Mouse (Mus musculus): ENCODE data around the gene Ell.
"Not testable (repeated sequence)": the region's sequence is repeated elsewhere in the genome, so short reads cannot be mapped to it uniquely, and the experiment has no call there.

Gene Ell

DNA sequence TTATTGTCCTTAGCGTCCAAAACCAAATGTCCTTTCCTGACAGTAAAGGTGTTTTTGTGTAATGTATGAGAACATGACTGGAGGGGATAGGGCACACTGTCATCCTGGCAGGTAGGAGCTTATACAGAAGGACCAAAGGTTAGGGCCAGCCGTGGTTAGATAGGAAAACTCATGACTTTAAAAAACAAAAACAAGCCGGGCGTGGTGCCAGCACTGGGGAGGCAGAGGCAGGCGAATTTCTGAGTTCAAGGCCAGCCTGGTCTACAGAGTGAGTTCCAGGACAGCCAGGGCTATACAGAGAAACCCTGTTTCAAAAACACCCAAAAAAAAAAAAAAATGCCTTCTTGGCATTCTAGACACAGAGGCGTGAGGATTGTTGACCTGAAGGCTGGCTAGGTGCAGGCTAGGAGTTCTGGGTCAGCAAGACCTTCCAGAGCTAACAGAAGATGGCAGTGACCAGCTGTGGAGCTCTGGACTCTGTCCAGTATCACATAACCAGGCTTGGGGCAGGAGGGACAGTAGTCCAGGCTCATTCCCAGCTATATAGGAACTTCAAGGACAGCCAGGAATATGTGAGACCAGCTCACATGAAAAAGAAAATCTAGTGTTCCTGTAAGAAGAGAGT is 24.6 kb downstream of the Ell start:
- DNase-seq (ENCODE audit: low read depth): no peak

DNA sequence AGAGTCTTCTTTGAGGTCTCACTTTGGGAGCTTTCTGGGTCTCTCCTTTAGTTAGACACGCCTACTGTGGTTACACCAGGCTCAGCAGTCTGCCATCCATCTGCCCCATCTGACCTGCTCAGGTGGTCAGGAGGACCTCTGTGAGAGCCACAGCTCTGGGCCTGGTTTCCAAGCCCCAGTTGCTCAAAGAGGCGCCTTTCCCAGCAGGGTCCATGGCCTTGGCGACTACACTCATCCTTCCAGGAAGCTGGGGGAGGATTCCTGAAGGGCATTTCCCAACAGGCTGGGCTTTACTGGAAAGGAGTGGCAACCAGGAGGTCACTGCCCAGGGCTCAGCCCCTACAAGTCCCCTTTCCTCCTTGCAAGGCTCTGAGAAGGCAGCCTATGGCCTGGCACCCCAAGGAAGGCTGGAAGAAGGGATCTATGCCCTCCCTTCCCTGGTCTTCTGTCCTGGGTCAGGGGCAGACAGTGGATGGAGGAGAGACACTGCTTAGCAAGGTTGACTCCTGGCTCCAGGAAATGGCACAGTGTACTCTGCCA is 25.5 kb downstream of the Ell start:
- no peak for DNase-seq (ENCODE audit: low read depth)

DNA sequence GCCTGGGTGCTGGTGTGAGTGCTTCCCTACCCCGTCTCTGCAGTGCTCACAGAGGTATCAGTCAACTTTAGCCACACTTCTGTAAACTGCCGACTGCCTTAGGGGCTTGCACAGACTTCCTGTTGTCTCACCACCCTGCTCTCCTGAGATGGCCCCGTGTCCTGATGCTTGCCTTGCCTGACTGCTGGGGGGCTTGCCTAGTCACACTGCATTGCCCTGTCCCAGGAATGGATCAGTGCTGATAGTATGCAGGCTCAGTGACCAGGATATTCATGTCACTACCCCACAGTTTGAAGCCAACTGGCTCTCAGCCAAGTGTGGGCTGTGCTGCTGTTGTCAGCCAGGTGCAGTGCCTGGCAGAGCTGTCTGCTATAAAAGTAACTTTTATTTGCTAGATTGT is 26.3 kb downstream of the Ell start:
- no peak for DNase-seq (ENCODE audit: low read depth)

DNA sequence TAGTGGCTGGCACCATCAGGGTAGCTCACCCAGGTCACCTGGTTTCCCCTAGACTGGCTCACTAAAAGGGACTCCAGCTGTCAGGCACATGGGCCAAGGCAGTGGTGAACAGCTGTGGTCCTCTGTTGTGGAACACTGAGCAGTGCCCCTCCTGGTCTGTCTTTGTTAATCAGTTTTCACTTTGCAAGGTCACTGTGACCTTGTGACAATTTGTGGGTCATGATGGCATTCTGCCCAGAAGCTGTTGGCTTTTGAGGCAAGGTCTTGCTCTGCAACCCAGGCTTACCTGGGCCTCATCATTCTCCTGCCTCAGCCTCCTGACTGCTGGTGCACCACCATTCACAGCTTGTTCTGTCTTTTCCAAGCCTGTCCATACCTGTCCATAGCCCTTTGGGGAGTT is 31.1 kb downstream of the Ell start:
- no peak for DNase-seq (ENCODE audit: low read depth)

DNA sequence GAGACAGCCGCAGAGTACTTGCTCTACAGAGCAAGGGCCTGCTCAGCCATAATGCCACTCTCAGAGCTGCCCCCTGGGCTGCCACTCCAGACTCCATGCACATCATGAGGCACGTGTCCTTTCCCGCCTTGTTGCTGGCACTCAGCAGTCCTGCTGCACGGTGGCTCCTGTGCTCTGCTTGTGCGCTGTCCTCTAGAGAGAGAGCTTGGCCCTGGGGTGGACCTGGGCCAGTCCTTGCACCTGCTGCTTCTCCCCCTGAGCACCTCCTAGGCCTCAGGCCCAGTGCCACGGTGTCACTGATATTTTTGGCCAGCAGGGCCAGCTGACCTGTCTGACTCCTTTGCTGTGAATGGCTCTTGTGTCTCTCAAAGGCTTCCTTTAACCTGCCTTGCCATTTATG is 31.7 kb downstream of the Ell start:
- no peak for DNase-seq (ENCODE audit: low read depth)

DNA sequence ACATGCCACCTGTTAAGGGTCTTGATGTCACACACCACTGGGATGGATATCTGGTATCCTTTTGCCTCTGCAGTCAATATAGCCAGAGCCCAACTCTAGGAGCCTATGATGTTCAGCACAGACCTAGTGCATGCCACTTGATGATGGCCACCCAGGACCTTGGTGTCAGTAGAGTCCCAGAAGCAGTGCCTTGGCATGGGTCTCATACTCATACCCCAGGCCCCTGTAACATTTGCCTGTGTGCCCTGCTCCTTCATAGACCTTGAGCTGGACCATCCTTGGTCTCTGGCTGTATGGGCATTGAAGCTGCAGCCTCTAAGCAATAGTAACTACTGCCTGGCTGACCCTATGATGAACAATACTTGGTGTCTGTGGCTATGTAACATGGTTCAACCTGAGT is 35.0 kb downstream of the Ell start:
- DNase-seq (ENCODE audit: low read depth): no peak

DNA sequence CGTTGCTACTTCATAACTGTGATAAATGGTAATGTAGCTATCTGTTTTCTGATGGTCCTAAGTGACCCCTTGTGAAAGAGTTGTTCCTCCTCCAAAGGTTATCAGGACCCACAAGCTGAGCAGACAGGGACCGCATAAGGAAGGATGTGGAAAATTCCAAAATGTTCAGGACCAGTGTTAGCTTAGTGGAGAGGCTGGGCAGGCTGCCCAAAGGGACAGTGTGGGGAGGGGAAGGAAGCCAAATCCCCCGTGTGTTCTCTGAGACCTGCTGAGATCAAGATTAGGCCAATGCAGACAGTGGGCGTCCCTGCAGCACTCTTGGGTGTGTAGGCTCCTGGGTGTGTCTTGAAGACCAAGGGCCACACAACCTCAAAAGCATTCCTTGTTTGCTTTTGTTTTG is 35.7 kb downstream of the Ell start:
- DNase-seq (ENCODE audit: low read depth): no peak

DNA sequence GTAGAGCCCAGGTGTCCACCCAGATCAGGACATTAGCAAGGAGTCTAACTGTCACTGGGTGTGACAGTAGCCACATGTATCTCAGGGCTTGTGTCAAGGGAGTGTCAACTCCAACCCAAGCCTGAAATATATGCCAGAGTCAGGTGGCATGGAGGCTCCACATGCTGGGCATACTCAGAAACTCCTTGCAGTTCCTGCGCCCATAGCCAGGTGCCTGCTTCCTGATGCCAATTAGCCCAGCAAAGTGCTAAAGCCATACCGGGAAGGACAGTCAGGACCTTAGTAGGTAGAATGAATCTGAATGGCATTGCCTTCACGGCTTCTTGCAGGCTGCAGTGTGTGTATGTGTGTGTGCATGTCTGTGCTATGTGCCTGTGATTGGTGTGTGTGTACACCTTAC is 38.0 kb downstream of the Ell start:
- no peak for DNase-seq (ENCODE audit: low read depth)

DNA sequence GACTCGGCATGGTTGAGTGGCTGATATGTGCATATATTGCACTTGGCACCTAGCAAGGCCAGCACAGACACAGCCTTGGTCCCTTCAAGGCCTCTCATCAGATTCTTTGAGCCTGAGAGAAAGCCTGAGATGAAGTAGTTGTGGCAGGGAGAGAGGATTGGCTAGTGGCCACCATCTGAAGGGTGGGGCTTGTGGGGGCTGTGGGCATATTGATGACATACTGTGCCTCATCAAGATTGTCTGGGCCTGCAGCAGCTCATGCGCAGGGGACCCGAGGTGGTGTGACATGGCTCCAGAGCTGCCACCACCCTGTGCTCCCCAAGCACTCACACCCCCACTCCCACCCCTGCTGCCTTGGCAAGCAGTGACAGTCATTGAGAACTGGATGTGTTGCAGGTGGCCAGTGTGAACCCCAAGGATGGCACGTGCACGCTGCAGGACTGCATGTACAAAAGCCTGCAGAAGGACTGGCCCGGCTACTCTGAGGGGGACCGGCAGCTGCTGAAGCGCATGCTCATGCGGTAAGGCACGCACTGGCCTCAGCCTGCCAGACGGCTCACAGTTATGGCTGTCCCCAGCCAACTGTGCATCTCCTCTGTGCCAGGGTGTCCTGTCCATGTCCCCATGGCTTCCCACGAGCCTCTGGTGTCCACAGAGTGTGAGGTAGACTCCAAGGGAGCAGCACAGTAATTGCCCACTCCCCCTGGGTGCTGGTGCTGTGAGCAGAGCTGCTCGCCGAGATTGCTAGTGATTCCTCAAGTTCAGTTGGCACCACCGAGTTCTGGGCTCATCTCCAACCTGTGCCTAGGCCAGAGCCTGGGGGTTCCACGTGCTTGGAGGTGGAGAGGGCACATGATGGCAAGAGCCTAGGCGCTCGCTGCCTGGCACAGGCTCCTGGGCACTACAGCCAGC is 44.5 kb downstream of the Ell start:
- DNase-seq (ENCODE audit: low read depth): no peak

DNA sequence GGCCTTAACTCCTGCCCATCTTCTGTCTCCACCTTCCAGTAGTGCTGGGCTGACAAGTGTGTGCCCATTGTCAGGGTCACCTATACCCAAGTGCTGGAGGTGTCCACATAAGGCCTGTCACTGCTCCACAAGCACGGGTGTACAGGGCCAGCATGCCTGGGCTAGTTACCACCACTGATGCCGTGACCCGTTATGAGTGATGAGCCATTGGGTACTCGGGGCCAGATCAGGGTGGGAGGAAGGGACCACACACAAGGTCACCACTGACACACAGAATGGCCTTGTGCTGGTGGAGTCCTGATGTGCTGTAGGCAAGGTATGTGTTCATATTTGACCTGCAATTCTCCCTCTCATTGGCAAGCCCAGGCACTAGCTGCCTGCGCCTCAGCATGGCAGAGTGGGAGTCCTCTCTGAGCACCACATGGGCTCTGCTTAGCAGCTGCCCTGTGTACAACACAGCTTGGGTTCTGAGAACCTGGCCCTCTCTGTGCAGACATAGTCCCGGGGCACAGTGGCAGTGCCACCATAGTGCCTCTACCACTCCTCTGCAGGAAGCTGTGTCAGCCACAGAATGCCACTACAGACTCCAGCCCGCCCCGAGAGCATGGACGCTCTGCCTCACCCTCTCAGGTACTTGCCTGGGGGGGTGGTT is 45.5 kb downstream of the Ell start:
- DNase-seq (ENCODE audit: low read depth): no peak

DNA sequence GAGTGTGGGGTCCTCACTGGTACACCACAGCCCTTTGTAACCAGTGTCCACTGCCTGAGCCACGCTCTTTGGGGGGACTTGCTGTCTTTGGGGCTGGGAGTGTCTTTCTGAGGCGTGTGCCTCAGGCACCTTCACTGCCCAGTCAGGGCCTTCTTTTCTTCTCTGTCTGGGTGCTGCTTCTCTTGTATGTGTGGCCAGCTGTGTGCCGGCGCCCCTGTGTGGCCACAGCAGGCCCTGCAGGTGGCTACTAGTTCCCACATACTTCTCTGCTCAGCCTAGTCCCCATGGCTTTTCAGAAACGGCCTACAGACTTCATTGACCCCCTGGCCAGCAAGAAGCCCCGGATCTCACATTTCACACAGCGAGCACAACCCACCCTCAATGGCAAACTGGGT is 46.0 kb downstream of the Ell start:
- DNase-seq (ENCODE audit: low read depth): no peak

DNA sequence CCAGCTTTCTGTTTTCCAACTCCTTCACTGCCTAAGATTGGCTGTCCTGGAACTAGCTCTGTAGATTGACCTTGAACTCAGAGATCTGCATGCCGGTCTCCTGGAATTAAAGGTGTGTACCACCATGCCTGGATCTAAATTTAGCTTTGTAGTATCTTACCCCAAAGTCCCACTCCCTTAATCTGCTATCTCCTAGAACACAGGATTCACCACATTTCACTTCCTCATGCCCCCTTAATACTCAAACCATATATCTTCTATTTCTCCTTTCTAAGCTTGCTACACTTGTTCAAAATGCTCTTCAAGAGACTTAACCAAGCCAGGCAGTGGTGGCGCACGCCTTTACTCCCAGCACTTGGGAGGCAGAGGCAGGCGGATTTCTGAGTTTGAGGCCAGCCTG is 48.7 kb downstream of the Ell start:
- not testable (repeated sequence) for DNase-seq (ENCODE audit: low read depth)

DNA sequence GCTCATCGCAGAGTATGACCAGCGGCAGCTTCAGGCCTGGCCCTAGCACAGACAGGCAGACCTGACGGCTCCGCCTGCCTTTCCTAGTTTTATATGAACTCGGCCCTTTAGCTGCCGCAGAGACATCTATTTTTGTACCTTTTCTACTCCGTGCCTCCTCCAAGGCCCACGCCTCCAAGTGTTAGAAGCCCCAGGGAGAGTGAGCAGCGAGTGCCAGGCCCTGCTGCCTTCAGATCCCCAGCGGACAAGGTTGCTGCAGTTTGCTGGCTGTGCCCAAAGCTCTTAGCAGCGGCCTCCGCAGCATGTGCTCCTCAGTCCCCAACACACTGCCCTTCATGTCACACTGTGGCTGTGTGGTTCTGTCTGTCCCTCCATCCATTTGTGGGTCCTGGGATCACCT is 52.3 kb downstream of the Ell start:
- no peak for DNase-seq (ENCODE audit: low read depth)

DNA sequence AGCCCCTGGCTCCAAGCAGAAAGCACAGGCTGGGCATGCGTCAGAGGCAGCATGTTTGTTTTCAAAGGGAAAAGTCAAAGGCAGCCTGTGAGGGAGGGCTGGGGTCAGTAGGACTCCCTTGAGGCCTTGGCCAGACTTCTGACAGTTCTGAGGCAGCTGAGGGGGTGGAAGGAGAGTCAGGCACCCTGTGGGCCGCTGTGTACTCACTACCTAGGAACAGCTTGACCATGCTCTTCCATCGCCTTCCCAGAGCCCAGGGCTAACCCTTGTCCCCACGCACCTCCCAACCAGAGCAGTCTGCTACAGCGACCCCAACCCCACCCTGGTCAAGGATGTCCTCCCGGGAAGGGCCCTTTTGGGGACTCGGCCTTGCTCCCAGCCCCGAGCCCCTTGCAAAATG is 53.9 kb downstream of the Ell start:
- DNase-seq (ENCODE audit: low read depth): no peak

DNA sequence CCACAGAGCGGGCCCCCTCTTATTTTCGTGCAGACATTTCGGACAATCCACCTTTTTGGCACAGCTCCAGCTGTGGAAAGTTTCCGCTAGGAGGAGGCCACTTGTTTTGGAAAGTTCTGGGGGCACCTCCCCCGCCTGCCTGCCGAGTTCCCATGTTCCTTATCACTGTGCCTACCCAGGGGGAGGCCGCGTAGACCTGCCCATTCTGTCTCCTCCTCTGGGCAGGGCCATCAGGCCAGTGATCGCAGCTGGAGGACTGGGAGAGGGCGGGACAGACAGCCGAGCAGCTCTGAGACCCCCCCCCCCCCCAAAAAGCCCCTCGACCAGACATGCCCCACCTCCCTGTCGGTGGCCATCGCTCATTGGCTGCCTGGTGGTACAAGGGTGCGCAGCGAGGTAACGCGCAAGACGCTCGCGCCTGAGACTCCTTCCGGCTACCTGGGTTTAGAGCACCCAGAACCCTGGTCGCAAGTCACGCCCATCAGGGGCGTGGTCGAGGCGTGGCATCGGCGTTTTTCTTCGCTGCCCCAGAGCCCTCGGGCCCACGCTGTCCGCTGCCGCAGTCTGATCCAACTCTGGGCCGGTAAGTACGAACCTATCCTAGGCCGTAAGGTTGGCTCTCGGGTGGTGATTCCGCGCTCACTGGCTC is 54.8 kb downstream of the Ell start, which contains the start of gene Isyna1:
Gene Isyna1, plus strand, starts transcription at position 413 of the 649 bp plus-strand sequence.
- DNase-seq (ENCODE audit: low read depth): peak; percentile 91

DNA sequence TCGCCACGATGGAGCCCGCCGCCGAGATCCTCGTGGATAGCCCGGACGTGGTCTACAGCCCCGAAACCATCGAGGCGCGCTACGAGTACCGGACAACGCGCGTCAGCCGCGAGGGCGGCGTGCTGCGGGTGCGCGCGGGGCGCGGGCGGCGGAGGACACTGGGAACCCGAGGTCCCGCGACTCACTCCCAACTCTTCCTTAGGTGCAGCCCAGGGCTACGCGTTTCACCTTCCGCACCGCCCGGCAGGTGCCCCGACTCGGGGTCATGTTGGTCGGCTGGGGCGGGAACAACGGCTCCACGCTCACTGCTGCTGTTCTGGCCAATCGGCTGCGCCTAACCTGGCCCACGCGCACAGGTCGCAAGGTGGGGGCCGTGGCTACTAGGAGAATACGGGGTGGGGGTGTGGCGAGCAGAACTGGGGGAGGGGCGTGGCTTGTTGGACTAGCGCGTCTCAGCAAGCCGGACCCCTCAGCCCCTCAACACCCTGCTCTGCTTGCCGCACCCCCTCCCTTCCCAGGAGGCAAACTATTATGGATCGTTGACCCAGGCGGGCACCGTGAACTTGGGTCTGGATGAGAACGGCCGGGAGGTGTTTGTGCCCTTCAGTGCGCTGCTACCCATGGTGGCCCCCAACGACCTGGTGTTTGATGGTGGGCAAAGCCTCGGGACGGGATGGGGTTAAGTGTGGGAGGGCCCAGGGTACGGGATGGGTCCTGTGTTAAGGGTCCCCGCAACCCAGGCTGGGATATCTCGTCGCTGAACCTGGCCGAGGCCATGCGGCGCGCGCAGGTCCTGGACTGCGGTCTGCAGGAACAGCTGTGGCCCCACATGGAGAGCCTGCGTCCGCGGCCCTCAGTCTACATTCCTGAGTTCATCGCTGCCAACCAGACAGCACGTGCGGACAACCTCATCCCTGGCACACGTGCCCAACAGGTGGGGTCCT is 55.6 kb downstream of the Ell start:
- no peak for DNase-seq (ENCODE audit: low read depth)

DNA sequence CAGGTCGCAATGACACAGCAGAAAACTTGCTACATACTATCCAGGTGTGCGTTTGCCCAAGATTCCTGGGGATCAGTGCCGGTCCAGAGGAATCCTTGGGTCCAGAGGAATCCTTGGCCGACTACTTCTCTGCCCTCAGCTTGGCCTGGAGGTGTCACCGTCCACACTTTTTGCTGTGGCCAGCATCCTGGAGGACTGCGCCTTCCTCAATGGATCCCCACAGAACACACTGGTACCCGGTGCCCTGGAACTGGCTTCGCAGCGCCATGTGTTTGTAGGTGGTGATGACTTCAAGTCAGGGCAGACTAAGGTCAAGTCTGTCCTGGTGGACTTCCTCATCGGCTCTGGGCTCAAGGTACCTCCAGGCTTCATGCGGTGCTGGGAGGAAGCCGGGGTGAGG is 56.6 kb downstream of the Ell start:
- DNase-seq (ENCODE audit: low read depth): no peak

DNA sequence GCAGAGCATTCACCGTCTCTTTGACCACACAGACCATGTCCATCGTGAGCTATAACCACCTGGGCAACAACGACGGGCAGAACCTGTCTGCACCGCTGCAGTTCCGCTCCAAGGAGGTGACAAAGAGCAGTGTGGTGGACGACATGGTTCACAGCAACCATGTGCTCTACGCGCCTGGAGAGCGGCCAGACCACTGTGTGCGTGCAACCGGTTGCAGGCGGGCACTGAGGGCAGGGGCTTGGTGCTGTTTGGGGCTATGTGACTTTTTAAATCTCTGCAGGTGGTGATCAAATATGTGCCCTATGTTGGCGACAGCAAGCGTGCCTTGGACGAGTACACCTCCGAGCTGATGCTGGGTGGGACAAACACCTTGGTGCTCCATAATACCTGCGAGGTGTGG is 57.0 kb downstream of the Ell start:
- DNase-seq (ENCODE audit: low read depth): no peak

DNA sequence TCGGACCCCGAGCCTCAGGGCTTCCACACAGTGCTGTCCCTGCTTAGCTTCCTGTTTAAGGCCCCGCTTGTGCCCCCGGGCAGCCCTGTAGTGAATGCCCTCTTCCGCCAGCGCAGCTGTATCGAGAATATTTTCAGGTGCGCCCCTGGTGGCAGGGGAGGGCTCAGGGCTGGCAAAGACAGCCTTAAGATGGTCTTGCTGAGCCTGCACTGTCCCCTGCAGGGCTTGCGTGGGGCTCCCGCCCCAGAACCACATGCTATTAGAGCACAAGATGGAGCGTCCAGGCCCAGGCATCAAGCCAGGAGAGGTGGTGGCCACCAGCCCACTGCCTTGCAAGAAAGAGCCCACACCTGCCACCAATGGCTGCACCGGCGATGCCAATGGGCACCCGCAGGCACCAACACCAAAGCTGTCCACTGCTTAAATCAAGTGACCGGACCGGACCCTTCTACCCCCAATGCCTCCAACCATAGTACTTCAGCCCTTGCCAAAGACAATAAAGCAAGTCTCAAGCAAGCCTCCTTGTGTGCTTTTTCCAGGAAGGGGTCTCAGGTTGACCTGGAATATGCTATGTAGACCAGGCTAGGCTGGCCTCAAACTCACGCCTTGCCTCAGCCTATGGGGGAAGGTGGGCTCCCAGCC is 57.6 kb downstream of the Ell start:
- no peak for DNase-seq (ENCODE audit: low read depth)

DNA sequence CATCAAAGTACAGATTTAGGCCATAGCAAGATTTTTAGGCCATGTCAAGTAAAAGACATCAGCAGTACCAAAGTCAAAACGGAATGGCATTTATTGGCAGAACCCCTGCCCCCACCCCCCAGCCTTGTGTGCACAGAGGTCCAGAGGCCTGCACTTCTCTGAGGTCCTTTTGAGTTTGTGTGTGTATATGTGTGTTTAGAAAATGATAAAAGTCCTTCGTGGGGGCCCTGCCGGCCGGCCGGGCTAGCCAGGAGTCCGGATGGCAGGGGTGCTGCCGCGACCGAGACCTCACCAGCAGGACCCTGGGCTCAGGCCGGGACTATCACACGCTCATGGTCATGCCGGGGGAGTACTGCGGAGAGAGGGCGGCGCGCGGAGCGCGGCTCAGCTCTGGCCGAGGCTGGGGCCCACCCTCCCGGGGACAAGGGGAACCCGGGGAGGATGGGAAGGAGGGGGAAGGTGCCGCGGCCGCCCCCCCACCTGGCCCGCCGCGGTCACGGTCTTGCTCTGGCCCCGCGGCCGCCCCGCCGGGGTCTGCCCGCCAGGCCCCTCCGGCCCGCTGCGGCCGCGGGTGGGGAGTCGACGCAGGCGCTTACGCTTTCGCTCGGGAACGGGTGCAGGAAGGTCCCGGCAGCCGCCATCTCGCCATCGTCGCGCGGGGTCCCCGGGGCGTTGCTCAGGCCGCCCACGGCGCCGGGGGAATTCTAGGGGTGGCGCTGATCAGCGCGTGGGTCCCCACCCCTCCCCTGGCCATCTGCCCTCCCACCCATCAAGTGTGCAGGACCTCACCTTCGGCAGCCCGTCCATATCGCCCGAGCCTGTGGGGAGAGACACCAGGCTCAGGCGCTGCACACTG is 58.4 kb downstream of the Ell start:
- DNase-seq (ENCODE audit: low read depth): no peak
